Mouse (Mus musculus) cortical plate, adult 2 months (tissue): ENCODE measurements around the gene Nr2f2. TPM values are rescaled to one million over a fixed set of nuclear protein-coding genes. Genes with fewer than 3 reads are reported as not detected.
A peak's percentile ranks its signal among the peaks of the same experiment; 100 is the strongest.

Experiments used
- H3K27ac ChIP-seq: fragments of 200-500 bp; 2 replicates; pipeline ENCODE4 v1.5.1; 2012; ENCODE audit warnings: low read length, control low read depth, inconsistent platforms; ENCODE audit not compliant: insufficient read depth
- H3K4me1 ChIP-seq: fragments of 200-500 bp; 2 replicates; pipeline ENCODE4 v1.6.1; 2011; ENCODE audit warnings: low read length; ENCODE audit not compliant: control insufficient read depth, insufficient read depth
- H3K4me3 ChIP-seq: fragments of 200-500 bp; 2 replicates; pipeline ENCODE4 v1.5.1; 2011; ENCODE audit warnings: mild to moderate bottlenecking, low read length, control low read depth; ENCODE audit not compliant: insufficient read depth
- CTCF ChIP-seq: fragments of 200-500 bp; IDR thresholded peaks from 2 replicates; pipeline ENCODE4 v1.5.1; 2011; ENCODE audit warnings: mild to moderate bottlenecking, control low read depth, low read length; ENCODE audit not compliant: insufficient read depth; ENCODE audit errors: extremely low read depth
- POLR2A ChIP-seq: fragments of 200-500 bp; IDR thresholded peaks from 2 replicates; pipeline ENCODE4 v1.6.1; 2011; ENCODE audit warnings: mild to moderate bottlenecking, low read length, control low read depth; ENCODE audit not compliant: insufficient read depth; ENCODE audit errors: extremely low read depth
- polyA plus RNA-seq: library from polyadenylated mRNA; depleted of rRNA; stranded (reverse); fragments of >200 nt; gene quantifications from 2 replicates; pipeline ENCODE4 v1.2.3, GENCODE M21; 2012

Nr2f2 gene
- polyA plus RNA-seq, 1 experiment, result 21.2 TPM

DNA sequence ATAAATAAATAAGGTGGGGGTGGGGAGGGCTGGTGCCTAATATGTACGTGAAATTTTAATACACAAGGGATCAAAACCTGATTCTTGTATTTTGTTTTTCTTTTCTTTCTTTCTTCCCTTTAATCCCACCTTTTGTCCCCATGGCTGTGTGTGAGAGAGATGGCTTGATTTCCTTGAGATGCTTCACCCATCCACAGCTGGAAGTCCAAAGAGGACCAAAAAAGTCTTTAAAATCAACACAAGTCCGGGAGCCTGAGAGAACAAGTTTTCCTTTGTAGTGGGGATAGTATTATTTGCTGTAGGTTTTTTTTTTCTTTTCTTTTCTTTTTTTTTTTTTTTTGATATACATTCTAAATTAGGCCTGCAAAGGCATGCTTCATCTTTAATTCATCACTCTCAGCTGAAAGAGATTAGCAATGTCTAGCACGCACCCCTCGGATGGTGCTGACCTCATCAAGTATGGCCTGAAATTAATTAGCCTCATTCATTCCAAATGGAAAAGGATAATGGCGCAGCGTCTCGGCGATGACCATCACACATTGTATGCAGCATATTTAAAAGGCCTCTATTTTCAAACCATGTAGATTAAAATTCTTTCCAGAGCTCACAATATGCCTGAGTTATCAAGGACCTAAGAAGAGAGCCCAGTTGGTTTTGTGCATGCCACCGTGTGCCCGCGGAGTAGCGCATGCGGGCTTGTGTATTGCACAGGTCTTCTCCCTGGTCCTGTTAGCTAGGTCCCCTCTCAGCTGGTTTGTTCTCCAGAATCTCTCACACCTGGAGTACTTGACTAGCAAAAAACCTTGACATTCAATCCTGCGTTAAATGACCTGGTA, 15.1 kb upstream of the Nr2f2 start:
- no peak for TF ChIP-seq CTCF
- TF ChIP-seq POLR2A, result no peak
- Histone ChIP-seq H3K4me3 (no peak overlapping the region), H3K4me1 (no peaks in the 10 kb centered on the region), H3K27ac (no peak overlapping the region)

DNA sequence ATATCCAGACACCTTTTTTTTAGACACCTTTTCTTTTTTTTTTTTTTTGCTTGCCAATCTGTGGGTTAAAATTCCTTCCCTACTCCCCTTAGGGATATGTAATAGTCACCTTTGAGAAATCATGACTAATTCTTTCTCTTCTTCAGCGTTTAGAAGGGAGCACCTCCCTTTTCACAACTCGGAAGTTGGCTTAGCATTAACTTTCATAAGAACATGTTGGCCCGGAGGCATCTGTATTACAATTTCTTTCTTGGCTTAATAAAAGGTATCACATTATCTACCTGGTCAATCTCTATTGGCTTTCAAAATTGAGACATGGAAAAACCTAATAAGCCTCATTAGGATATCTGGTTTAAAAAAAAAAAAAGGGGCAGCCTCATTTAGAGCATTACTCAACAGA, 14.4 kb upstream of the Nr2f2 start:
- no peak overlapping the region for H3K27ac ChIP-seq
- H3K4me1 ChIP-seq, result no peaks in the 10 kb centered on the region
- TF ChIP-seq POLR2A (no peak), CTCF (no peak)
- H3K4me3 ChIP-seq, result no peak overlapping the region

GRCm38 (mm10) chr7:70380246-70380645, 13.7 kb upstream of the Nr2f2 start:
- Histone ChIP-seq H3K4me3 (no peak overlapping the region), H3K27ac (no peak overlapping the region), H3K4me1 (no peaks in the 10 kb centered on the region)
- TF ChIP-seq CTCF, result no peak
- TF ChIP-seq POLR2A, result no peak

DNA sequence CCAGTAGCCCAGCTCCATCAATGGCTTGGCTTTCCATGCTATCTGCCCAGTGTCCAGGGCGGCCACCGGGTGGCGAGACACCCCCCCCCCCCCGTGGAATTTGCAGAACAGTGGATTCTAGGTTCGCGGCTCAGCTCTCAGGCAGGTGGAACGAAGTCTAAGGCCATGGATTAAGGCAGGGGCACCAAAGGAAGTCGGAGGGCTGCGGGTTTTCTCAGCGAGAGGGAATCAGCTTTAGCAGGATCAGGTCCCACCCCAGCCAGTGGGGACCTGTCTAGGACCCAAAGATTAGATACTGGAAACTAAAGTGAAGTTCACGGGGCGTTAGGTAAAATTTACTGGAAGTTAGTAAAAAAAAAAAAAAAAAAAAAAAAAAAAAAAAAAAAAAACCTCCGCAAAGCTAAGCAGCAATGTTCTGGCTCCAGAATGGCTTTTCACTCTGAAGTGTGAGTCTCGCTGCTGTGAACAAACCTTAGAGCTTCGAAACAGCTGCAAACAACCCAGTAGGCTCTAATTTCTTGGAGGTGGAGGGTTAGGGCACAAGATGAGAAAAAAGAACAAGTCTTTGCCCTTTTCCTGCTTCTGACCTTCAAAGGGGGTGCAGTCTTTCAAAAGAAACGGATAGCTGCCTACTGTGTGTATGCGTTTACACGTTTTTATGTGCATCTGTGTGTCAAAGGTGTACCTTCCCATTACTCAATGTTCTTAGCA, 4.2 kb upstream of the Nr2f2 start:
- Histone ChIP-seq H3K4me1 (no peaks in the 10 kb centered on the region), H3K4me3 (no peak overlapping the region; the same call in 1 of the 2 replicates), H3K27ac (no peak overlapping the region)
- TF ChIP-seq POLR2A (no peak), CTCF (no peak)

DNA sequence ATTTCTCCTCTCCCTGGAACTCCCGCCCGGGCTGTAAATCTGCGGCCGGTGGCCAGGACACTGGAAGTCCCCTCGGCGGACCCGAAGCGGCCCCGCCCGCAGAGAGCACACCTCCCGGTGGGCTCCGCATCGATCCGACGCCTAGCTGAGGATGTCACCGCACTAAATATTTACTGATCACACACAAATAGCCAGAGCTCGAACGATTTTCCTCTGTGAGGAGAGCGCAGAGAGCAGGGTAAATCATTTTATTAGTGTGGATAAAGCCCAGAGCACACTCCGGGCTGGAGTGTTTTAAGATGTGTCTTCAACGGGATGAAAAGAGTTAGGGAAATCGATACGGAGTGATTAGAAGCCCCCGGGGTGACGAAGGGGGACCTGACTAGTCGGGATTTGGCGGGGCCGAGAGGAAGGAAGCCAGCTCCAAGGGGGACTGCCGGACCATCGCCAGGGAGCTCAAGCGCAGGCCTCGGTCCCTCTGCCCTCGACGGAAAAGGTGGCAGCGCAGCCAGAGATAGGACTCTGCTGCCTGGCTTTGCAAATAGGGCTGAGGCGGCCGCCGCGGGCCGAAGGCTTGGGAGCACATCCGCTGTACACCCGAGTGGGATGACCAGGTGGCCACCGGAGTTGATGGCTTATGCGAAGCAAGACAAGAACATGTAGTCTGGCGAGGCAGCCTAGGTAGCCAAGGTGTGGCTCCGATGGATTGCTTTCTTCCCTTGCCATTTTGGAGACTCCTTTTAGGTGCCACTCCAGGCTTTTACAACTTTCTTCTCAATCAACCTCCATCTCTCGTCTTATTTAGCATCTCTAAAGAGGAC, 3.4 kb upstream of the Nr2f2 start:
- Histone ChIP-seq H3K4me3 (peak overlapping the region; percentile 2; the same call in 1 of the 2 replicates), H3K27ac (peak overlapping the region; percentile 31; the same call in 1 of the 2 replicates), H3K4me1 (no peaks in the 10 kb centered on the region)
- TF ChIP-seq POLR2A (no peak), CTCF (no peak)

DNA sequence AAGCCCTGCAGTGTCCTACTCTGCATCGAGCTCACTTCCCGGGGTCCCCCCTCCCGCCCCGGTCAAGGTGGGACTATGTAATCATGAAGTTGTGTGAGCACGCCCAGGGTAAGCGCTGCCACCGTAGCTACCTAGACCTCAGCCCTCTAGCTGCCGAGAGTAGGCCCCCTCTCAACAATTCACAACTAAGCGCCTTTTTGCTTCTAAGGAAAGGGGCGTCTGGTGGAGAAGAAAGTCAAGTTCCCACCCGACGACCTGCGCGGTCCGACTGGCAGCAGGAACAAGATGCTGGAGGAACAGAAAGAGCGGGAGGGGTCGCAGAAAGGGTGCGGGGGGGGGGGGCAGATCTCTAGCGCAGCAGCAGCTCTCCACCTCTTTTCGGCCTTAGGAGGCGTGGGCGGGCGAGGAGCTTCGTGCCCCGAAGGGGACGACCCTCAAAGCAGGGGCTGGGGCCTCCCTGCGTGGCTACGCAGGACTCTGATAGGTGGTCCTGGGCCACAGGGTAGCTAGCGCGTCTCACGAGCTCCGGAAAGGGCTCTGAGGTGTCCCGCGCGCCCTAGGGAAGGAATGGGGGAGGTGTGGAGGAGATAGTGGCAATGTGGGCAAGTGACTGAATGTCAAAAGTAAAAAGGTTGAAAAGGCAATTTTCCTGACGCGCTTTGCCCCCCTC, 2.7 kb upstream of the Nr2f2 start:
- Histone ChIP-seq H3K4me3 (peak overlapping the region; percentile 2; the same call in 1 of the 2 replicates), H3K27ac (peak overlapping the region; percentile 31; the same call in 1 of the 2 replicates), H3K4me1 (no peaks in the 10 kb centered on the region)
- no peak for TF ChIP-seq CTCF
- no peak for TF ChIP-seq POLR2A

GRCm38 (mm10) chr7:70368751-70369060, 2.2 kb upstream of the Nr2f2 start:
- Histone ChIP-seq H3K27ac (no peak overlapping the region; the same call in 1 of the 2 replicates), H3K4me3 (peak overlapping the region; percentile 2; the same call in 1 of the 2 replicates), H3K4me1 (no peaks in the 10 kb centered on the region)
- TF ChIP-seq POLR2A, result no peak
- TF ChIP-seq CTCF, result no peak

- Histone ChIP-seq H3K27ac (0 out of 2 replicates have a peak overlapping the region, but pooled peaks have one; percentile 35), H3K4me3 (no peak overlapping the region), H3K4me1 (no peaks in the 10 kb centered on the region)
- TF ChIP-seq CTCF (no peak), POLR2A (no peak)
Measured at GRCm38 (mm10) chr7:70368268-70368655, 1.7 kb upstream of the Nr2f2 start.

- H3K27ac ChIP-seq, result peak overlapping the region; percentile 87
- TF ChIP-seq POLR2A, result no peak
- TF ChIP-seq CTCF, result no peak
- H3K4me3 ChIP-seq, result peak overlapping the region; percentile 28
Measured at GRCm38 (mm10) chr7:70367591-70368267, 1.2 kb upstream of the Nr2f2 start.

More at GRCm38 (mm10) chr7:70367591-70368267, 1.2 kb upstream of the Nr2f2 start:
- no peaks in the 10 kb centered on the region for H3K4me1 ChIP-seq
